Mouse (Mus musculus): Measurements from ENCODE around the gene Camta2. TPM values are rescaled to one million over a fixed set of nuclear protein-coding genes. Genes with fewer than 3 reads are reported as not detected.

Gene Camta2
- total and polyA plus RNA-seq, 3 experiments, result 1.0 to 17.0 (median 4.9) TPM

DNA sequence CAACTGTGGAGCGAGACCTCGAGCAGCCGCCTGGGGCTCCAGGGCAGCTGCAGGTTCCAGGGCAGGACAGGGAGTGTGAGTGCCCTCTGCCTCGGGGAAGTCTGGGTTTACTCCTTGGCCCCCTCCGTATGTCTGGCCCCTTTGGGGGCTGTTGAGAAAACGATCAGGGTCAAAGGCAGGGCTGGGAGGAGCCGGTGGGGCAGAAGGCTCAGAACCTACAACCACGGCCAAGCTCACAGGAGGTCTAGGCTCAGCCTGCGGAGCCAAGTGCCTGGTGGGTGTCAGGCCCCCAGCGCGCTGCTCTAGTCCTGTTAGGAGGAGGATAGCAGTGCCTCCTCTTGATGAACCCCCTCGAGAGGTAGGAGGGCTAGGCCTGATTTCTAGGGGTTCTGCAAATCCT is 6.7 kb downstream of the Camta2 start:
- TF ChIP-seq NELFE (IDR thresholded peaks at IDR 0.05; ENCODE audit: low read depth, low read length) (no peak), CHD1 (IDR thresholded peaks at IDR 0.05; ENCODE audit: low read depth, low read length) (no peak), SMC3 (IDR thresholded peaks at IDR 0.05; ENCODE audit: low read depth, low read length) (no peak), ETS1 (conservative IDR thresholded peaks at IDR 0.05; ENCODE audit: low read depth, low read length) (no peak), POLR2A (IDR thresholded peaks at IDR 0.05; ENCODE audit: low read depth, low read length) (no peak), MAX (IDR thresholded peaks at IDR 0.05; ENCODE audit: low read length) (no peak), JUN (IDR thresholded peaks at IDR 0.05; ENCODE audit: insufficient read depth, low read depth, low read length) (no peak), GABPA (IDR thresholded peaks at IDR 0.05; ENCODE audit: insufficient replicate concordance, low read depth, low read length) (no peak), POLR2AphosphoS2 (IDR thresholded peaks at IDR 0.05; ENCODE audit: low read depth, low read length) (no peak), NRF1 (IDR thresholded peaks at IDR 0.05; ENCODE audit: low read depth, low read length) (no peak), ELF1 (IDR thresholded peaks at IDR 0.05; ENCODE audit: low read depth, low read length) (no peak), MYC (IDR thresholded peaks at IDR 0.05; ENCODE audit: low read depth, low read length) (no peak), USF2 (conservative IDR thresholded peaks at IDR 0.05; ENCODE audit: low read depth, low read length) (no peak), CHD2 (IDR thresholded peaks at IDR 0.05; ENCODE audit: low read length) (no peak), TCF12 (IDR thresholded peaks at IDR 0.05; ENCODE audit: low read depth, low read length) (no peak), JUND (conservative IDR thresholded peaks at IDR 0.05; ENCODE audit: low read depth, low read length) (no peak), CTCF (conservative IDR thresholded peaks at IDR 0.05 in 1 of 2, IDR thresholded peaks at IDR 0.05 in 1 of 2; ENCODE audit: low read depth in 2 of 2, low read length in 2 of 2) (no peak), PAX5 (IDR thresholded peaks at IDR 0.05; ENCODE audit: low read length) (no peak)
- Histone ChIP-seq H3K4me1 (ENCODE audit: control insufficient read depth in 1 of 2, insufficient read depth in 2 of 2) (peaks cover 0 to 73% of the 10 kb centered on the region in 2 experiments), H3K9ac (ENCODE audit: insufficient read depth, low read depth) (no peak overlapping the region), H3K4me2 (ENCODE audit: insufficient read depth, low read depth, poor library complexity, severe bottlenecking) (no peak overlapping the region), H3K27me3 (replicated peaks) (no peaks in the 10 kb centered on the region), H3K27ac (ENCODE audit: insufficient read depth, low read depth) (no peak overlapping the region), H3K36me3 (replicated peaks in 1 of 2; ENCODE audit: control insufficient read depth in 1 of 2, insufficient read depth in 1 of 2, low read length in 1 of 2) (peaks cover 52 to 93% of the 10 kb centered on the region in 2 experiments), H3K79me2 (replicated peaks; ENCODE audit: control insufficient read depth, extremely low read depth, insufficient read depth, poor library complexity, severe bottlenecking) (no peaks in the 10 kb centered on the region), H3K9me3 (replicated peaks; ENCODE audit: low read length) (no peaks in the 10 kb centered on the region), H3K4me3 (replicated peaks in 1 of 3; ENCODE audit: low read depth in 2 of 3, low read length in 2 of 3, poor library complexity in 1 of 3) (no peak overlapping the region)
- DNase-seq (ENCODE audit: extremely low read depth), result no peak
- dilution Hi-C loops (cut with MboI; ENCODE audit: extremely low pct_ligation_motif_present, extremely low pct_unique_long_range_greater_than_20kb, low sequenced_read_pairs) (no loop called here), in situ Hi-C loops (cut with MboI; ENCODE audit: low pct_ligation_motif_present, low pct_unique_long_range_greater_than_20kb, low sequenced_read_pairs) (no loop called here)

DNA sequence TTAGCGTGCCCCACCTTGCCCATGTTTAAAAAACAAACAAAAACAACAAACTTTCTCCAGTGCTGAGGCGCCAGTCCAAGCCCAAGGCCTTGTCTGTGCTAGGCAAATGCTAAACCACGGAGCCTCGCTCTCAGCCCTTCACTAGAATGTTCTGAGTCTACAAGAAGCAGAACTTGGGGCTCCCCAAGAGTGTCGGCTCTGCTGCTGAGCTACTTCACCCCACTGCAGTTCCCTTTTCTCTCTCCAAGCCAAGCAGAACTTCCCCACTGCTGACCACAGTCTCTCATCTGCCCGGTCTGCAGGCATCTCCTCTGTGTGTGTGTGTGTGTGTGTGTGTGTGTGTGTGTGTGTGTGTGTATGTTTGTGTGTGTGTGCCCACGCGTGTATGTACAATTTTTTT is 8.0 kb downstream of the Camta2 start:
- no peaks in the 10 kb centered on the region for H3K79me2 ChIP-seq (replicated peaks; ENCODE audit: control insufficient read depth, extremely low read depth, insufficient read depth, poor library complexity, severe bottlenecking)
- no peak overlapping the region for H3K4me3 ChIP-seq (replicated peaks in 1 of 3; ENCODE audit: low read depth in 2 of 3, low read length in 2 of 3, poor library complexity in 1 of 3)
- no peak overlapping the region for H3K27ac ChIP-seq (ENCODE audit: insufficient read depth, low read depth)
- H3K4me1 ChIP-seq (ENCODE audit: control insufficient read depth in 1 of 2, insufficient read depth in 2 of 2), result peaks cover 0 to 60% of the 10 kb centered on the region in 2 experiments
- TF ChIP-seq ZNF384 (IDR thresholded peaks at IDR 0.05; ENCODE audit: low read depth, low read length), result peak; percentile 34; the same call in 1 of the 2 replicates
- TF ChIP-seq POLR2AphosphoS2 (IDR thresholded peaks at IDR 0.05; ENCODE audit: low read depth, low read length), result no peak
- H3K27me3 ChIP-seq (replicated peaks), result no peaks in the 10 kb centered on the region
- dilution Hi-C loops (cut with MboI; ENCODE audit: extremely low pct_ligation_motif_present, extremely low pct_unique_long_range_greater_than_20kb, low sequenced_read_pairs) (no loop called here), in situ Hi-C loops (cut with MboI; ENCODE audit: low pct_ligation_motif_present, low pct_unique_long_range_greater_than_20kb, low sequenced_read_pairs) (no loop called here)
- H3K9ac ChIP-seq (ENCODE audit: insufficient read depth, low read depth), result no peak overlapping the region
- peak; percentile 76 for DNase-seq (ENCODE audit: extremely low read depth)
- no peak overlapping the region for H3K4me2 ChIP-seq (ENCODE audit: insufficient read depth, low read depth, poor library complexity, severe bottlenecking)
- peaks cover 64 to 93% of the 10 kb centered on the region in 2 experiments for H3K36me3 ChIP-seq (replicated peaks in 1 of 2; ENCODE audit: control insufficient read depth in 1 of 2, insufficient read depth in 1 of 2, low read length in 1 of 2)
- H3K9me3 ChIP-seq (replicated peaks; ENCODE audit: low read length), result no peaks in the 10 kb centered on the region

All from CH12.LX (cell line).